Mouse (Mus musculus): ENCODE measurements around the gene Olfr951. TPM values are rescaled to one million over a fixed set of nuclear protein-coding genes. Genes with fewer than 3 reads are reported as not detected.

The Olfr951 gene
- not detected for polyA plus RNA-seq (2021)

- ATAC-seq (no peak), DNase-seq (ENCODE audit: low read depth, low spot score) (no peak)
- TF ChIP-seq CTCF (IDR thresholded peaks at IDR 0.05), result no peak
- ChIA-PET CTCF (no interaction called here), POLR2A (no interaction called here)
- in situ Hi-C loops (cut with MboI; ENCODE audit: low pct_unique_long_range_greater_than_20kb), result no loop called here
- H3K27me3 ChIP-seq, result no peaks in the 10 kb centered on the region
These were observed at the start of gene Olfr951 for GRCm38 (mm10) chr9:39387110-39387509. Gene Olfr951 (plus strand): TSS chr9:39387410.

- in situ Hi-C loops (cut with MboI; ENCODE audit: low pct_unique_long_range_greater_than_20kb), result no loop called here
- CTCF ChIA-PET, result no interaction called here
- TF ChIP-seq CTCF (IDR thresholded peaks at IDR 0.05), result no peak
- DNase-seq (ENCODE audit: low read depth, low spot score) (no peak), ATAC-seq (no peak)
- POLR2A ChIA-PET, result no interaction called here
- H3K27me3 ChIP-seq, result no peaks in the 10 kb centered on the region
These were observed 39.8 kb downstream of the Olfr951 start, which contains the start of gene Olfr952 for GRCm38 (mm10) chr9:39427048-39427447. Gene Olfr952 (minus strand): TSS chr9:39427148.

Other genes starting within 250 kb of the Olfr951 start
- gene Olfr943, start 221.1 kb upstream of the Olfr951 start, polyA plus RNA-seq (2021), result not detected
- not detected for gene Olfr944, start 185.5 kb upstream of the Olfr951 start, polyA plus RNA-seq (2021)
- gene Olfr1537, start 137.4 kb upstream of the Olfr951 start, polyA plus RNA-seq (2021), result not detected
- gene Olfr945, start 110.6 kb upstream of the Olfr951 start, polyA plus RNA-seq (2021), result not detected
- gene Olfr948, start 61.4 kb upstream of the Olfr951 start, polyA plus RNA-seq (2021), result not detected
- not detected for gene Olfr952, start 39.7 kb downstream of the Olfr951 start, polyA plus RNA-seq (2021)
- gene Olfr954, start 69.3 kb downstream of the Olfr951 start, polyA plus RNA-seq (2021), result not detected
- gene Olfr955, start 84.5 kb downstream of the Olfr951 start, polyA plus RNA-seq (2021), result not detected
- not detected for gene Olfr44, start 106.6 kb downstream of the Olfr951 start, polyA plus RNA-seq (2021)
- not detected for gene Olfr957, start 128.4 kb downstream of the Olfr951 start, polyA plus RNA-seq (2021)
- gene Olfr958, start 166.6 kb downstream of the Olfr951 start, polyA plus RNA-seq (2021), result not detected
- gene Olfr959, start 188.2 kb downstream of the Olfr951 start, polyA plus RNA-seq (2021), result not detected
- gene AW551984, start 217.0 kb downstream of the Olfr951 start, polyA plus RNA-seq (2021), result not detected
- gene Olfr148, start 223.2 kb downstream of the Olfr951 start, polyA plus RNA-seq (2021), result not detected
- gene Olfr960, start 234.0 kb downstream of the Olfr951 start, polyA plus RNA-seq (2021), result not detected

All from Patski (cell line).